Mouse (Mus musculus) CH12.LX (cell line): ENCODE data around the gene Gipr.
"Not testable (repeated sequence)": the region's sequence is repeated elsewhere in the genome, so short reads cannot be mapped to it uniquely, and the experiment has no call there.

Source experiments
- CTCF ChIP-seq, 2 experiments: IDR thresholded peaks in 1 of 2; conservative IDR thresholded peaks in 1 of 2; 2 replicates each; pipeline ENCODE4 v1.5.1; 2011 to 2012; ENCODE audit warnings: low read depth in 2 of 2, low read length in 2 of 2, improper control_type of control experiment in 1 of 2, inconsistent platforms in 1 of 2, mild to moderate bottlenecking in 1 of 2, moderate library complexity in 1 of 2
- GABPA ChIP-seq: IDR thresholded peaks from 2 replicates; pipeline ENCODE4 v1.6.1; 2012; ENCODE audit warnings: low read depth, low read length, improper control_type of control experiment, inconsistent platforms; ENCODE audit not compliant: insufficient replicate concordance
- POLR2A ChIP-seq: IDR thresholded peaks from 2 replicates; pipeline ENCODE4 v1.6.1; 2011; ENCODE audit warnings: low read depth, mild to moderate bottlenecking, improper control_type of control experiment, low read length
- USF1 ChIP-seq: IDR thresholded peaks from 2 replicates; pipeline ENCODE4 v1.6.1; 2014; ENCODE audit warnings: low read depth, mild to moderate bottlenecking, inconsistent platforms, low read length, improper control_type of control experiment

GRCm38 (mm10) chr7:19151121-19151520, 14.8 kb downstream of the Gipr start:
- TF ChIP-seq CTCF (conservative IDR thresholded peaks at IDR 0.05 in 1 of 2, IDR thresholded peaks at IDR 0.05 in 1 of 2; ENCODE audit: low read depth in 2 of 2, low read length in 2 of 2); POLR2A; USF1; GABPA: not testable (repeated sequence)
